Comparison of ENCODE assay signal across 9 mouse cellular contexts in genomic region chr15:26327157-26327556, GRCm38 (mm10). TPM values are rescaled to one million over a fixed set of nuclear protein-coding genes. Genes with fewer than 3 reads are reported as not detected.
DNase-seq lines count a peak whose midpoint lies in the region; ATAC-seq and TF ChIP-seq lines count a peak whose summit lies in the region.
"Had no signal": no experiment of that assay in that cellular context is flagged by ENCODE, and none has a peak within 500 bp of the region (broad histone marks: within the 10 kb centered on the region; RNA-seq: fewer than 3 reads in every experiment).

No protein-coding gene starts in this region.

- no peak overlapping the region for H3K27ac ChIP-seq in hindbrain, embryonic 11.5 days (ENCODE audit: low read depth, low read length)
- no peak overlapping the region for H3K27ac ChIP-seq in hindbrain, embryonic 13.5 days
- no peak overlapping the region for H3K27ac ChIP-seq in midbrain, postnatal 0 days (ENCODE audit: low read depth, low read length)
- no peak overlapping the region for H3K27ac ChIP-seq in midbrain, embryonic 10.5 days (replicated peaks)
- no peak overlapping the region for H3K27ac ChIP-seq in cortical plate, adult 2 months (ENCODE audit: insufficient read depth, low read length)
- H3K27ac ChIP-seq: limb, embryonic 12.5 days had no signal

- DNase-seq in hindbrain, embryonic 11.5 days (ENCODE audit: low spot score), result peak; percentile 36
- DNase-seq in midbrain, postnatal 0 days (ENCODE audit: low spot score), result peak; percentile 45
- DNase-seq in midbrain, embryonic 10.5 days (ENCODE audit: low spot score), result no peak
- peak; percentile 48 for DNase-seq in splenic B cell, adult 2 months (ENCODE audit: low read depth, low spot score)
- DNase-seq in right cerebral cortex, adult 18-20 months, result no peak
- DNase-seq in yolk sac, embryonic 10.5 days (ENCODE audit: low spot score), result no peak

- no peaks in the 10 kb centered on the region for H3K27me3 ChIP-seq in hindbrain, embryonic 11.5 days (ENCODE audit: control insufficient read depth, insufficient read depth, low read length)
- no peaks in the 10 kb centered on the region for H3K27me3 ChIP-seq in hindbrain, embryonic 13.5 days
- no peaks in the 10 kb centered on the region for H3K27me3 ChIP-seq in midbrain, postnatal 0 days (ENCODE audit: insufficient read depth, low read length)
- H3K27me3 ChIP-seq in midbrain, embryonic 10.5 days (ENCODE audit: low read depth, poor library complexity, severe bottlenecking), result no peaks in the 10 kb centered on the region
- no peaks in the 10 kb centered on the region for H3K27me3 ChIP-seq in splenic B cell, adult 2 months (ENCODE audit: control insufficient read depth, insufficient read depth, low read length, poor library complexity, severe bottlenecking)
- H3K27me3 ChIP-seq: limb, embryonic 12.5 days had no signal

- H3K36me3 ChIP-seq in hindbrain, embryonic 11.5 days (ENCODE audit: control insufficient read depth, insufficient read depth, low read length), result no peaks in the 10 kb centered on the region
- no peaks in the 10 kb centered on the region for H3K36me3 ChIP-seq in hindbrain, embryonic 13.5 days
- H3K36me3 ChIP-seq in midbrain, postnatal 0 days (ENCODE audit: insufficient read depth, low read length), result no peaks in the 10 kb centered on the region
- H3K36me3 ChIP-seq in midbrain, embryonic 10.5 days, result no peaks in the 10 kb centered on the region
- no peaks in the 10 kb centered on the region for H3K36me3 ChIP-seq in splenic B cell, adult 2 months (ENCODE audit: control insufficient read depth, insufficient read depth, low read length, poor library complexity, severe bottlenecking)
- H3K36me3 ChIP-seq: limb, embryonic 12.5 days had no signal

- no peak for TF ChIP-seq POLR2A in cortical plate, adult 2 months (IDR thresholded peaks at IDR 0.05; ENCODE audit: extremely low read depth, insufficient read depth, low read length)

- WGBS in hindbrain, embryonic 11.5 days, result 83% methylated on average over 1 of the region's 1 CpGs
- 79% methylated on average over 1 of the region's 1 CpGs for WGBS in hindbrain, embryonic 13.5 days
- WGBS in midbrain, postnatal 0 days, result 86% methylated on average over 1 of the region's 1 CpGs
- 92% methylated on average over 1 of the region's 1 CpGs for WGBS in midbrain, embryonic 10.5 days

- H3K4me3 ChIP-seq in hindbrain, embryonic 11.5 days (ENCODE audit: low read depth, low read length), result no peak overlapping the region
- H3K4me3 ChIP-seq in hindbrain, embryonic 13.5 days, result no peak overlapping the region
- no peak overlapping the region for H3K4me3 ChIP-seq in midbrain, postnatal 0 days (ENCODE audit: low read depth, low read length)
- no peak overlapping the region for H3K4me3 ChIP-seq in midbrain, embryonic 10.5 days
- H3K4me3 ChIP-seq in cortical plate, adult 2 months (ENCODE audit: insufficient read depth, low read length), result no peak overlapping the region
- H3K4me3 ChIP-seq: limb, embryonic 12.5 days had no signal

- no peaks in the 10 kb centered on the region for H3K9me3 ChIP-seq in hindbrain, embryonic 11.5 days (ENCODE audit: control insufficient read depth, low read length)
- H3K9me3 ChIP-seq in hindbrain, embryonic 13.5 days, result no peaks in the 10 kb centered on the region
- H3K9me3 ChIP-seq in midbrain, postnatal 0 days (ENCODE audit: low read length), result no peaks in the 10 kb centered on the region
- no peaks in the 10 kb centered on the region for H3K9me3 ChIP-seq in midbrain, embryonic 10.5 days (replicated peaks)
- H3K9me3 ChIP-seq: limb, embryonic 12.5 days had no signal

- H3K4me1 ChIP-seq in hindbrain, embryonic 11.5 days (replicated peaks; ENCODE audit: control insufficient read depth, insufficient read depth, low read length), result no peaks in the 10 kb centered on the region
- H3K4me1 ChIP-seq in hindbrain, embryonic 13.5 days (replicated peaks), result peaks cover 4% of the 10 kb centered on the region; the same call in 1 of the 2 replicates
- H3K4me1 ChIP-seq in midbrain, postnatal 0 days (ENCODE audit: insufficient read depth, low read length), result no peaks in the 10 kb centered on the region
- no peaks in the 10 kb centered on the region for H3K4me1 ChIP-seq in midbrain, embryonic 10.5 days
- H3K4me1 ChIP-seq in cortical plate, adult 2 months (ENCODE audit: control insufficient read depth, insufficient read depth, low read length), result no peaks in the 10 kb centered on the region; the same call in 1 of the 2 replicates
- H3K4me1 ChIP-seq: limb, embryonic 12.5 days had no signal

- peak; percentile 71 for TF ChIP-seq CTCF in midbrain, postnatal 0 days (IDR thresholded peaks at IDR 0.05)
- TF ChIP-seq CTCF in cortical plate, adult 2 months (IDR thresholded peaks at IDR 0.05; ENCODE audit: extremely low read depth, insufficient read depth, low read length), result peak; percentile 63

- no peak overlapping the region for H3K4me2 ChIP-seq in hindbrain, embryonic 11.5 days (replicated peaks; ENCODE audit: low read depth, low read length)
- no peak overlapping the region for H3K4me2 ChIP-seq in hindbrain, embryonic 13.5 days
- no peak overlapping the region for H3K4me2 ChIP-seq in midbrain, postnatal 0 days (ENCODE audit: low read depth, low read length, poor library complexity, severe bottlenecking)
- H3K4me2 ChIP-seq: limb, embryonic 12.5 days had no signal

- ATAC-seq in hindbrain, embryonic 11.5 days (ENCODE audit: low FRiP score), result no peak
- no peak for ATAC-seq in hindbrain, embryonic 13.5 days (ENCODE audit: low FRiP score)
- ATAC-seq in midbrain, postnatal 0 days (ENCODE audit: low FRiP score), result no peak

- no peak overlapping the region for H3K9ac ChIP-seq in hindbrain, embryonic 11.5 days (ENCODE audit: low read depth, low read length)
- H3K9ac ChIP-seq in hindbrain, embryonic 13.5 days, result no peak overlapping the region
- no peak overlapping the region for H3K9ac ChIP-seq in midbrain, postnatal 0 days (replicated peaks; ENCODE audit: low read length, poor library complexity, severe bottlenecking)
- H3K9ac ChIP-seq: limb, embryonic 12.5 days had no signal

RNA-seq across cellular contexts. Expression of gene March11, which starts 18.3 kb away (rescaled TPM):
- 3.3 and 3.6 TPM in 2 replicates for polyA plus RNA-seq in hindbrain, embryonic 11.5 days (2014; fragmentation: Nextera tagmentation; extraction: Ambion mirVana)
- polyA plus RNA-seq in hindbrain, embryonic 13.5 days (2015; fragmentation: Nextera tagmentation; extraction: Ambion mirVana), result 8.4 and 9.1 TPM in 2 replicates
- total RNA-seq in midbrain, postnatal 0 days (2014; rRNA removed), result 5.6 and 9.0 TPM in 2 replicates
- polyA plus RNA-seq in midbrain, postnatal 0 days (2015; fragmentation: Nextera tagmentation; extraction: Ambion mirVana), result 6.5 and 7.9 TPM in 2 replicates
- polyA plus RNA-seq in midbrain, embryonic 10.5 days (2016; fragmentation: Nextera tagmentation; extraction: Ambion mirVana), result 0.65 and 0.91 TPM in 2 replicates
- 8.6 and 8.8 TPM in 2 replicates for polyA plus RNA-seq in cortical plate, adult 2 months (2012; rRNA removed)

Comparison
In these comparisons a context has a peak if more than half of its experiments do, and no peak if none do; other contexts are left out.
1. DNase-seq: peak in hindbrain, embryonic 11.5 days (single experiment), midbrain, postnatal 0 days (single experiment) and splenic B cell, adult 2 months (single experiment); none in midbrain, embryonic 10.5 days (single experiment), right cerebral cortex, adult 18-20 months (single experiment) and yolk sac, embryonic 10.5 days (single experiment).